Mouse (Mus musculus): Measurements from ENCODE around the gene Ccdc86. TPM values are rescaled to one million over a fixed set of nuclear protein-coding genes. Genes with fewer than 3 reads are reported as not detected.

The Ccdc86 gene
- polyA plus RNA-seq, 1 experiment from 2014 or later, result 19.4 TPM

DNA sequence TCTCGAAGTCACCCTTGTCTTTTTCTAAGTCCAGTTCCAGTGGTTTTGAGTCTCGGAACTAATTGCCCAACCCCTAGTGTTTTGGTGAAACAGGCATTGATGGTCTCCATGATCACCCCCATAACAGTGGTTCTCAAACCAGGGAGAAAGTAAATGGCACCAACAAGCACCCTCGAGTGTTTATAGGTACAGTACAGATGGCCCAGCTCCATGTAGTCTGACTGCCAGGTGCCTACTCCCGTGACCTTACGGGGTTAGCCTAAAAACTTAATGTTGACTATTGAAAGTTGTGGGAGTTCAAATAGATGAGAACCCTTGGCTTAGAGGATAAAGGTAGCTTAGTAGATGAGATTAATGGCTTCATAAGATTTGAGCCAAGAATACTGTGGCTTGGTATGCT lies 48.0 kb downstream of the Ccdc86 start:
- no peak overlapping the region for H3K4me3 ChIP-seq

DNA sequence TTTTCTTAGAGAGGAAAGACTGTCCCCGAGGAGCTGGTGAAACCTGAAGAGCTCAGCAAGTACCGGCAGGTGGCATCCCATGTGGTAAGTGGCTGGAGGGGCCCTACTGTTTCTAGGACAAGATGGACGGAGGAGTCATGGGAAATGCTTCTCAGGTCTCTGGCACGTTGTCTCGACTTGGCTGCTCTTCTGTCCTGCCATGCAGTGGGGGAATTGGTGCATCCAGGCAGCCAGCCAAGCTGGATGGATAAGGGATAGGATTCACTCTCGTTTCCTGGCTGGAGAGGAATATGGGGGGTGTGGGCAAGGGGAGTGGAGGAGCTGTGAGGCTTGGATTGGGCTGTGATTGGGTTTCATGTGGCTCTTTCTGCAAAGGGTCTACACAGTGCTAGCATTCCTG lies 48.8 kb downstream of the Ccdc86 start:
- H3K4me3 ChIP-seq, result no peak overlapping the region
- H3K4me1 ChIP-seq, result peaks cover 19% of the 10 kb centered on the region
- no peak for ATAC-seq (replicated peaks)
- no peaks in the 10 kb centered on the region for H3K9me3 ChIP-seq
- no peak overlapping the region for H3K27ac ChIP-seq (replicated peaks)
- WGBS, result 78% methylated on average over 6 of the region's 6 CpGs
- H3K4me2 ChIP-seq (replicated peaks), result no peak overlapping the region
- peaks cover 75% of the 10 kb centered on the region for H3K36me3 ChIP-seq
- H3K9ac ChIP-seq (replicated peaks), result no peak overlapping the region
- no peaks in the 10 kb centered on the region for H3K27me3 ChIP-seq

More for the DNA sequence above, 48.0 kb downstream of the Ccdc86 start:
- H3K4me2 ChIP-seq (replicated peaks), result no peak overlapping the region
- 92% methylated on average over 5 of the region's 5 CpGs for WGBS
- no peak overlapping the region for H3K27ac ChIP-seq (replicated peaks)
- no peaks in the 10 kb centered on the region for H3K9me3 ChIP-seq
- ATAC-seq (replicated peaks), result no peak
- H3K4me1 ChIP-seq, result peaks cover 14% of the 10 kb centered on the region
- no peaks in the 10 kb centered on the region for H3K27me3 ChIP-seq
- H3K9ac ChIP-seq (replicated peaks), result no peak overlapping the region
- peaks cover 82% of the 10 kb centered on the region for H3K36me3 ChIP-seq

DNA sequence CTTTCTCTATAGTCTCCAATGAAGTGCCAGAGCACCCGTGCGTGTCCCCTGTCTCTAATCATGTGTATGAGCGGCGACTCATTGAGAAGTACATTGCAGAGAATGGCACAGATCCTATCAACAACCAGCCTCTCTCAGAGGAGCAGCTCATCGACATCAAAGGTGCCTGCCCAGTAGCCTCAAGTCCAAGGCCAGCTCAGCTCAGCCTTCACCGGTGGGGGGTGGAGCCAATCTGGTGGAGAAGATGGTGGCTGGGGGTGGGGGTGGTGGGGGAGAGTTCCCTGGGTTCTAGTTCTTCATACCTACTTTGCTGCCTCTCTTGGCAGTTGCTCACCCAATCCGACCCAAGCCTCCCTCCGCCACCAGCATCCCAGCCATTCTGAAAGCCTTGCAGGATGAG lies 51.6 kb downstream of the Ccdc86 start:
- H3K9ac ChIP-seq (replicated peaks), result no peak overlapping the region
- H3K27me3 ChIP-seq, result no peaks in the 10 kb centered on the region
- H3K4me2 ChIP-seq (replicated peaks), result no peak overlapping the region
- no peak overlapping the region for H3K4me3 ChIP-seq
- no peak for ATAC-seq (replicated peaks)
- H3K9me3 ChIP-seq, result no peaks in the 10 kb centered on the region
- H3K4me1 ChIP-seq, result peaks cover 19% of the 10 kb centered on the region
- WGBS, result 93% methylated on average over 8 of the region's 8 CpGs
- H3K36me3 ChIP-seq, result peaks cover 49% of the 10 kb centered on the region
- no peak overlapping the region for H3K27ac ChIP-seq (replicated peaks)

DNA sequence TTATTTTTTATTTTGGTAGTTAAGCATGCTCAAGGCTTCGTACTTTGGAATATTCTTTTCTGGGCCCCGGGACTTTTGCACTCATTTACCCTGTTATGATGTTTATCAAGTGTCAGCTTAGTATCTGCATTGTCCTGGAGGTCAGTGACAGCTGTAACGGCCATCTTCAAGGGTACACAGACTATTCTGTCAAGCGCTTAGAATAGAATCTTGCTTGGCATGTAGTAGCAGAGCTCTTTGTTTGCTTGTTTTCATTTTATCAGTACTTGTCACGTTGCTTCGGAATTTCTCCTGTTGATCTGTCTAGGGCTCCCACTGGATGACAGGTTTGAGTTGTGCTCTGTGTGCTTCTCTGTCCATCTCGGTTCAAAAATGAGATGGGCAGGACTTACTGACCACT lies 52.2 kb downstream of the Ccdc86 start:
- 87% methylated on average over 7 of the region's 7 CpGs for WGBS
- Histone ChIP-seq H3K4me3 (peak overlapping the region; percentile 73), H3K27ac (replicated peaks) (no peak overlapping the region), H3K36me3 (peaks cover 42% of the 10 kb centered on the region), H3K4me1 (peaks cover 19% of the 10 kb centered on the region), H3K9ac (replicated peaks) (peak overlapping the region; percentile 89), H3K27me3 (no peaks in the 10 kb centered on the region), H3K9me3 (no peaks in the 10 kb centered on the region), H3K4me2 (replicated peaks) (peak overlapping the region; percentile 80)
- no peak for ATAC-seq (replicated peaks)

DNA sequence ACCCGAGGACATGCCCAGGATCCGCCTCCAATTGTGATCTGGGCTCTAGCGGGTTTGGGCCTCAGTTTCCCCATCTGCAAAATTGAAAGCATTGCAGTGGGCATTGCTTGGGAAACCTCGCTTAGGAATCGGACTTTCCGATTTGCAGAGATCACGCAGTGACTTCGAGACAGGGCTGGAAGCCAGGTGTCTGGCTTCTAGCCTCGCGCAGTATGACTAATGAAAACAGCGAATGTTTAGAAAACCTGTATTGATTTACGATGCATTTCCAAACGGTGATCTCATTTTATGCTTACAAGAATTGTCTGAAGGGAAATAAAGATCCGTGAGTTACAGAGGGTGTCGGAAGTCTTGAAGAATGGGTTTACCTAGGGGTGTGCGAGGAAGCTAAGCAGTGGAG lies 53.4 kb downstream of the Ccdc86 start:
- H3K4me1 ChIP-seq, result peaks cover 19% of the 10 kb centered on the region
- H3K27me3 ChIP-seq, result no peaks in the 10 kb centered on the region
- peak overlapping the region; percentile 73 for H3K4me3 ChIP-seq
- WGBS, result 2% methylated on average over 16 of the region's 16 CpGs
- H3K36me3 ChIP-seq, result peaks cover 31% of the 10 kb centered on the region
- no peaks in the 10 kb centered on the region for H3K9me3 ChIP-seq
- H3K9ac ChIP-seq (replicated peaks), result peak overlapping the region; percentile 89
- peak overlapping the region; percentile 80 for H3K4me2 ChIP-seq (replicated peaks)
- peak overlapping the region; percentile 92 for H3K27ac ChIP-seq (replicated peaks)
- ATAC-seq (replicated peaks), result no peak

DNA sequence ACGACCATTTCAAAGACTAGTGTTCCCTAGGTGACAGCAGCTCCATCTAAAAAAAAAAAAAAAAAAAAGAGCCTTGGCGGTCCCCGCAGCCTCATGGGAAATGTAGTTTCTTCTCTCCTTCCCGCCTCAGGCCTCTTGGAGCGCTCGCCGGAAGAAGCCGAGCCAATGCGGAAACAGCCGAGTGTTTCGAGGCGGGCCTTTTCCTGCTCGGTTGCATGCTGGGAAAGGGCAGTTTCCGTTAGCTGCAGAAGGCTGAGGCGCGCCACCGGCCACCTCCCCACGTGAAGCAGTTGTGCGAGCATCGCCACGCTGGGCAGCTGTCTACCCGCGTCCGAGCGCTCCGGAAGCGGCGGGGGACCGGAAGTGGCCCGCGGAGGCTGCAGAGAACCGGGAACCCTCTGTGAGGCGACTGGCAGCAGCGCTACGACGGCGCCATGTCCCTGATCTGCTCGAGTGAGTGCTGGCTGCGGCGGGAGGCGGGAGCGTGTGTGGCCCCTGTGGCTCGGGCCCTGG lies 54.0 kb downstream of the Ccdc86 start, which contains the start of gene Prpf19:
Gene Prpf19, plus strand, starts transcription at position 216 of the 513 bp plus-strand sequence.
- WGBS, result under 1% methylated on average over 43 of the region's 43 CpGs
- peak; percentile 97 for ATAC-seq (replicated peaks)
- H3K9me3 ChIP-seq, result no peaks in the 10 kb centered on the region
- H3K4me2 ChIP-seq (replicated peaks), result peak within 1 kb of the TSS; percentile 80
- H3K4me3 ChIP-seq, result peak within 1 kb of the TSS; percentile 73
- no peaks in the 10 kb centered on the region for H3K27me3 ChIP-seq
- peak within 1 kb of the TSS; percentile 89 for H3K9ac ChIP-seq (replicated peaks)
- H3K4me1 ChIP-seq, result peaks cover 19% of the 10 kb centered on the region
- H3K36me3 ChIP-seq, result peaks cover 24% of the 10 kb centered on the region
- H3K27ac ChIP-seq (replicated peaks), result peak within 1 kb of the TSS; percentile 92

DNA sequence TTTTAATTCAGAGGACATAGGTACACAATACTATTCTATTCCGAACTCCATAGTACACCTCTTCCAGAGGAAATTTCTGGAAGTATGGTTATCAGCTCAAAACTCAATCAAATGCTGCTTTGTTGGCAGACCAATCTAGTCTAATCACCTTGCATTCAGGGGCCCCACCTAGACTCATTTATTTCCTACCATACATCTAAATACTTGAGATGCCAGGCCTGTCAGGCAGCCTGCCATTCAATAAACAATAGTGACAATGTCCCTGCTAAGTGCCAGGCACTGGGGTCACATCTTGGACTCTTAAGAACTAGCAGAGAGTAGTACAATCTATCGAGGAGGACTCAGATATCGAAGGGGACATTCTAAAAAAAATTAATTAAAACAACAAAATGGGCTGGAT lies 56.9 kb downstream of the Ccdc86 start:
- 91% methylated on average over 3 of the region's 3 CpGs for WGBS
- H3K27me3 ChIP-seq, result no peaks in the 10 kb centered on the region

More for the DNA sequence above, 56.9 kb downstream of the Ccdc86 start:
- no peak overlapping the region for H3K4me2 ChIP-seq (replicated peaks)
- peaks cover 16% of the 10 kb centered on the region for H3K4me1 ChIP-seq
- H3K9ac ChIP-seq (replicated peaks), result no peak overlapping the region
- H3K9me3 ChIP-seq, result no peaks in the 10 kb centered on the region
- H3K4me3 ChIP-seq, result no peak overlapping the region
- no peak overlapping the region for H3K27ac ChIP-seq (replicated peaks)
- H3K36me3 ChIP-seq, result no peaks in the 10 kb centered on the region
- ATAC-seq (replicated peaks), result no peak

Other genes starting within 250 kb of the Ccdc86 start
- gene Cd5, start 210.3 kb downstream of the Ccdc86 start, polyA plus RNA-seq (2015; fragmentation: Nextera tagmentation; extraction: Ambion mirVana), result 0.22 and 0.26 TPM in 2 replicates
- gene Cd6, start 119.2 kb downstream of the Ccdc86 start, polyA plus RNA-seq (2015; fragmentation: Nextera tagmentation; extraction: Ambion mirVana), result not detected in 2 replicates
- 0.39 and 0.42 TPM in 2 replicates for gene Slc15a3, start 109.5 kb downstream of the Ccdc86 start, polyA plus RNA-seq (2015; fragmentation: Nextera tagmentation; extraction: Ambion mirVana)
- 166 and 173 TPM in 2 replicates for gene Tmem132a, start 79.3 kb downstream of the Ccdc86 start, polyA plus RNA-seq (2015; fragmentation: Nextera tagmentation; extraction: Ambion mirVana)
- gene Tmem109, start 67.3 kb downstream of the Ccdc86 start, polyA plus RNA-seq (2015; fragmentation: Nextera tagmentation; extraction: Ambion mirVana), result 39.9 and 40.2 TPM in 2 replicates
- gene Prpf19, start 54.0 kb downstream of the Ccdc86 start, polyA plus RNA-seq (2015; fragmentation: Nextera tagmentation; extraction: Ambion mirVana), result 42.2 and 52.4 TPM in 2 replicates
- 0.22 and 0.33 TPM in 2 replicates for gene Zp1, start 28.6 kb downstream of the Ccdc86 start, polyA plus RNA-seq (2015; fragmentation: Nextera tagmentation; extraction: Ambion mirVana)
- 0.06 and 0.20 TPM in 2 replicates for gene Ptgdr2, start 12.1 kb downstream of the Ccdc86 start, polyA plus RNA-seq (2015; fragmentation: Nextera tagmentation; extraction: Ambion mirVana)
- not detected in 2 replicates for gene Ms4a10, start 25.4 kb upstream of the Ccdc86 start, polyA plus RNA-seq (2015; fragmentation: Nextera tagmentation; extraction: Ambion mirVana)
- gene Ms4a15, start 44.0 kb upstream of the Ccdc86 start, polyA plus RNA-seq (2015; fragmentation: Nextera tagmentation; extraction: Ambion mirVana), result 0.25 TPM in 1 of 2 replicates, not detected in the other
- gene Ms4a18, start 68.8 kb upstream of the Ccdc86 start, polyA plus RNA-seq (2015; fragmentation: Nextera tagmentation; extraction: Ambion mirVana), result not detected in 2 replicates
- gene Ms4a8a, start 131.8 kb upstream of the Ccdc86 start, polyA plus RNA-seq (2015; fragmentation: Nextera tagmentation; extraction: Ambion mirVana), result not detected in 2 replicates
- not detected in 2 replicates for gene 1700017D01Rik, start 181.6 kb upstream of the Ccdc86 start, polyA plus RNA-seq (2015; fragmentation: Nextera tagmentation; extraction: Ambion mirVana)
- not detected in 2 replicates for gene 1700025F22Rik, start 216.1 kb upstream of the Ccdc86 start, polyA plus RNA-seq (2015; fragmentation: Nextera tagmentation; extraction: Ambion mirVana)
- not detected in 2 replicates for gene Ms4a13, start 247.5 kb upstream of the Ccdc86 start, polyA plus RNA-seq (2015; fragmentation: Nextera tagmentation; extraction: Ambion mirVana)